Mouse (Mus musculus): ENCODE measurements around the gene Ptprc.

DNA sequence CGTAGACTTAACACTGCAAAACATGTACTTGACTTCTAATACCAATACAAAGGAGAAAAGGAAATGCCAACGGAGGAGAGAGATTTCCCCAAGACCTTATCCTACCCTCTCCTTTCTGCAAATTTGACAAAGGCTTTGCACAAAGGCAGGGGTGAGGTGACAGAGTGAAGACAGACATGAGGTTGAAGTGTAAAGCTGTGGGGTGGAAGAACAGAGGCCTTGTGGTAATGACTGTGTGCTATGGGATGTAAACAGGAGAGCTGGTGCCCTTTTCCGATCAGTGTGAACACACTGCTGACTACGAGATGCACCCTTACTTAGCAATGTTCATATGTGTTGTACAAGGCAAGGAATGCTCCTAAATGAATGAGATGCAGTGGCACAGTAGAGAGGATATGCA lies 12.6 kb upstream of the Ptprc start:
- no peak for TF ChIP-seq GATA1 (IDR thresholded peaks at IDR 0.05; ENCODE audit: low read depth, low read length)
- TF ChIP-seq POLR2A (IDR thresholded peaks at IDR 0.05; ENCODE audit: control insufficient read depth in 1 of 2, insufficient read depth in 1 of 2, low read depth in 1 of 2, low read length in 2 of 2, poor library complexity in 1 of 2) = no peak
- TF ChIP-seq CHD1 (IDR thresholded peaks at IDR 0.05; ENCODE audit: low read depth, low read length) = no peak

Measured in MEL (cell line).